Mouse (Mus musculus): ENCODE results near the gene Tchp. TPM values are rescaled to one million over a fixed set of nuclear protein-coding genes. Genes with fewer than 3 reads are reported as not detected.

Tchp gene
- polyA plus RNA-seq, 1 experiment, result 74.7 TPM

GRCm38 (mm10) chr5:114728160-114728559, 20.6 kb downstream of the Tchp start:
- H3K36me3 ChIP-seq (ENCODE audit: control insufficient read depth, insufficient read depth, low read length), result peaks cover 2% of the 10 kb centered on the region
- no peak overlapping the region for H3K27ac ChIP-seq (ENCODE audit: control insufficient read depth, insufficient read depth, low read depth, low read length)
- H3K27me3 ChIP-seq (ENCODE audit: control insufficient read depth, insufficient read depth, low read length), result no peaks in the 10 kb centered on the region
- no peak overlapping the region for H3K4me3 ChIP-seq (ENCODE audit: control insufficient read depth, low read depth, low read length)
- no peak for TF ChIP-seq CTCF (IDR thresholded peaks at IDR 0.05; ENCODE audit: control insufficient read depth, insufficient read depth, insufficient replicate concordance, low read depth, low read length)
- TF ChIP-seq POLR2A (IDR thresholded peaks at IDR 0.05; ENCODE audit: control insufficient read depth, low read depth, low read length), result no peak
- H3K4me1 ChIP-seq (ENCODE audit: control insufficient read depth, insufficient read depth, low read length), result no peaks in the 10 kb centered on the region

DNA sequence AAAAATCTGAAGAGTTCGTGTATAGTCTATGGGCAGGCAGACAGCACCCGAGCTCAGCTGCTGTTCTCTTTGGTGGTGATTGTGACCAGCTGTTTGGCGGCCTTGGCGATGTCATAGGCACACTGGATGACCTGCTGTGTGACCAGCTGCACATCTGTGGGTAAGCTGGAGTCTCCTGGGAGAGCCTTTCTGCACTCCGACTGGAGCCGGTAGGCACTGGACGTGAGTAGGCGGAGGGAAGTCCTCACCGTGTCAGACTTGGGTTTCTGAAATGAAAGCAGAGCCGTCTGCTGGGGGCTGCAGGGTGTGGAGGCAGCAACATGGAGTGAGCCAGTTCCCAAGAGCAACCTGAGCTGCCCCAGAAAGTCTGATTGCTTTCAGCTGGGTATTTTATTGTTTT, 22.6 kb downstream of the Tchp start:
- H3K4me1 ChIP-seq (ENCODE audit: control insufficient read depth, insufficient read depth, low read length), result no peaks in the 10 kb centered on the region
- no peaks in the 10 kb centered on the region for H3K27me3 ChIP-seq (ENCODE audit: control insufficient read depth, insufficient read depth, low read length)
- TF ChIP-seq CTCF (IDR thresholded peaks at IDR 0.05; ENCODE audit: control insufficient read depth, insufficient read depth, insufficient replicate concordance, low read depth, low read length), result no peak
- no peak for TF ChIP-seq POLR2A (IDR thresholded peaks at IDR 0.05; ENCODE audit: control insufficient read depth, low read depth, low read length)
- H3K36me3 ChIP-seq (ENCODE audit: control insufficient read depth, insufficient read depth, low read length), result peaks cover 2% of the 10 kb centered on the region
- no peak overlapping the region for H3K27ac ChIP-seq (ENCODE audit: control insufficient read depth, insufficient read depth, low read depth, low read length)
- H3K4me3 ChIP-seq (ENCODE audit: control insufficient read depth, low read depth, low read length), result no peak overlapping the region

GRCm38 (mm10) chr5:114731498-114731897, 23.9 kb downstream of the Tchp start:
- Histone ChIP-seq H3K27ac (ENCODE audit: control insufficient read depth, insufficient read depth, low read depth, low read length) (no peak overlapping the region), H3K36me3 (ENCODE audit: control insufficient read depth, insufficient read depth, low read length) (peaks cover 3% of the 10 kb centered on the region), H3K27me3 (ENCODE audit: control insufficient read depth, insufficient read depth, low read length) (no peaks in the 10 kb centered on the region), H3K4me1 (ENCODE audit: control insufficient read depth, insufficient read depth, low read length) (no peaks in the 10 kb centered on the region), H3K4me3 (ENCODE audit: control insufficient read depth, low read depth, low read length) (no peak overlapping the region)
- TF ChIP-seq POLR2A (IDR thresholded peaks at IDR 0.05; ENCODE audit: control insufficient read depth, low read depth, low read length) (no peak), CTCF (IDR thresholded peaks at IDR 0.05; ENCODE audit: control insufficient read depth, insufficient read depth, insufficient replicate concordance, low read depth, low read length) (peak; percentile 15; the same call in 1 of the 2 replicates)

DNA sequence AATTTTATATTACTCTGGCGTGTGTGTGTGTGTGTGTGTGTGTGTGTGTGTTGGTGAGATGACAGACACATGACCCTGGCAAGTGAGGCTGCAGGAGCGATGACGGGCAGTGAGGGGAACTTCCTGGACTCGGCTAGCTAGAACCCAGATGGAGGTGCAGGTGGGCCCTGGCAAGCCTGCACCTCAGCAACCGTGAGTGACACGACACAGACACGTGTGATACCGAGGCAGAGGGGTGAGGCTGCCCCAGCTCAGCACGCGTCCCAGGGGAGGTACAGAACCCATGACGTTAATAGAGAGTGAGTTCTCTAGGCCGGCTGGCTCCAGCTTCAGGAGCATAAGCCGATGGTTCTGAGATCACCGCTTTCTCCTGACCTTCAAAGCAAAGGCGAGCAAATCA, 24.4 kb downstream of the Tchp start:
- no peaks in the 10 kb centered on the region for H3K4me1 ChIP-seq (ENCODE audit: control insufficient read depth, insufficient read depth, low read length)
- no peak overlapping the region for H3K4me3 ChIP-seq (ENCODE audit: control insufficient read depth, low read depth, low read length)
- no peak overlapping the region for H3K27ac ChIP-seq (ENCODE audit: control insufficient read depth, insufficient read depth, low read depth, low read length)
- TF ChIP-seq POLR2A (IDR thresholded peaks at IDR 0.05; ENCODE audit: control insufficient read depth, low read depth, low read length) (no peak), CTCF (IDR thresholded peaks at IDR 0.05; ENCODE audit: control insufficient read depth, insufficient read depth, insufficient replicate concordance, low read depth, low read length) (no peak)
- H3K36me3 ChIP-seq (ENCODE audit: control insufficient read depth, insufficient read depth, low read length), result peaks cover 3% of the 10 kb centered on the region
- H3K27me3 ChIP-seq (ENCODE audit: control insufficient read depth, insufficient read depth, low read length), result no peaks in the 10 kb centered on the region

DNA sequence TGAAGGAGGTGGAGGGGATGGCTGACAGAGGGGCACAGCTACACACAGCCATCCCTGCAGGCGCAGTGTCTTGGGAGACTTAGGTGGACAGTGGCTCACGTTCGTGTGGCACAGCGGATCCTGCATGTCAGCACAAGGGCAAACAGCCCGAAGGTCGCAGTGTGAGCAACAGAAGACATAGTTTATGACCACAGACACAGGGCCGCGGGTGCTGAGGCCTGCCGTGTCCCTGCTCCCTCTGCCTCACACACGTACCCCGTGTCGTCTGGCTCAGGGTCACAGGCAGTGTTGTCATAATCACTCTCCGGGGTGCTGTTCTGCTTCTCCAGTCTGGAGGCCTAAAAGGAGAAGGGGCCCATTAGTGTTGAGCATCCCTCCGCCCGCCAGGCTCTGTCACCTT, 26.0 kb downstream of the Tchp start:
- Histone ChIP-seq H3K4me3 (ENCODE audit: control insufficient read depth, low read depth, low read length) (no peak overlapping the region), H3K4me1 (ENCODE audit: control insufficient read depth, insufficient read depth, low read length) (no peaks in the 10 kb centered on the region), H3K36me3 (ENCODE audit: control insufficient read depth, insufficient read depth, low read length) (peaks cover 3% of the 10 kb centered on the region), H3K27ac (ENCODE audit: control insufficient read depth, insufficient read depth, low read depth, low read length) (no peak overlapping the region), H3K27me3 (ENCODE audit: control insufficient read depth, insufficient read depth, low read length) (no peaks in the 10 kb centered on the region)
- TF ChIP-seq CTCF (IDR thresholded peaks at IDR 0.05; ENCODE audit: control insufficient read depth, insufficient read depth, insufficient replicate concordance, low read depth, low read length), result no peak
- no peak for TF ChIP-seq POLR2A (IDR thresholded peaks at IDR 0.05; ENCODE audit: control insufficient read depth, low read depth, low read length)

- no peaks in the 10 kb centered on the region for H3K27me3 ChIP-seq (ENCODE audit: control insufficient read depth, insufficient read depth, low read length)
- no peak overlapping the region for H3K27ac ChIP-seq (ENCODE audit: control insufficient read depth, insufficient read depth, low read depth, low read length)
- no peak overlapping the region for H3K4me3 ChIP-seq (ENCODE audit: control insufficient read depth, low read depth, low read length)
- no peaks in the 10 kb centered on the region for H3K4me1 ChIP-seq (ENCODE audit: control insufficient read depth, insufficient read depth, low read length)
- peaks cover 3% of the 10 kb centered on the region for H3K36me3 ChIP-seq (ENCODE audit: control insufficient read depth, insufficient read depth, low read length)
- no peak for TF ChIP-seq POLR2A (IDR thresholded peaks at IDR 0.05; ENCODE audit: control insufficient read depth, low read depth, low read length)
- no peak for TF ChIP-seq CTCF (IDR thresholded peaks at IDR 0.05; ENCODE audit: control insufficient read depth, insufficient read depth, insufficient replicate concordance, low read depth, low read length)
Measured at GRCm38 (mm10) chr5:114737090-114737887, 29.7 kb downstream of the Tchp start.

DNA sequence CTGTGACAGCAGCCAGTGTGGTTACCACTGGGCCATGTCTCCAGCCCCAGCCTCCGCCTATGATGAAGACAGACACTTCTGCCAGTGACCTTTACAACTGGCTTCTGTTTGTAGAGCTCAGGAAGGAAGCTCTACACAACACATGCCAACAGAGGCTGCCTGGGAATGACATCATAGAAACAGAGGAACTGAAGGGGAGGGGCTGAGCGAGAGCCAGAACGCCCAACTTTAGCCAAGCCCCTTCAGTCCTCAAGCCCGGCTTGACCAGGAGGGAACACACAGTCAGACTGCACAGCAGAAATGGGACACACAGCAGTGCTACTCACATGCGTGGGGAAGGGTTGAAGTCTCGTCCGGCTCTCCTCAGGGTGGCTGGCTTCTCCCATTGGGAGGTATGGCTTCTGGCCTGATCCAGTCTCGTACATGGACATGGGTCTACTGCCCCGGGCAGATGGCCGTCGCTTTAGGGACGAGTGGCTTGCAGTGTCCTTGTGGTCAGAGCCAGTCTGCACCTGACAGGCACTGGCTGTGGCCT, 31.2 kb downstream of the Tchp start:
- Histone ChIP-seq H3K27me3 (ENCODE audit: control insufficient read depth, insufficient read depth, low read length) (no peaks in the 10 kb centered on the region), H3K4me1 (ENCODE audit: control insufficient read depth, insufficient read depth, low read length) (no peaks in the 10 kb centered on the region), H3K4me3 (ENCODE audit: control insufficient read depth, low read depth, low read length) (no peak overlapping the region), H3K27ac (ENCODE audit: control insufficient read depth, insufficient read depth, low read depth, low read length) (no peak overlapping the region), H3K36me3 (ENCODE audit: control insufficient read depth, insufficient read depth, low read length) (peaks cover 1% of the 10 kb centered on the region)
- TF ChIP-seq CTCF (IDR thresholded peaks at IDR 0.05; ENCODE audit: control insufficient read depth, insufficient read depth, insufficient replicate concordance, low read depth, low read length), result no peak
- no peak for TF ChIP-seq POLR2A (IDR thresholded peaks at IDR 0.05; ENCODE audit: control insufficient read depth, low read depth, low read length)

All from testis, adult 2 months (tissue).